Mouse (Mus musculus): ENCODE data around the gene Tns1. TPM values are rescaled to one million over a fixed set of nuclear protein-coding genes. Genes with fewer than 3 reads are reported as not detected.
A peak's percentile ranks its signal among the peaks of the same experiment; 100 is the strongest.

Gene Tns1
- polyA plus RNA-seq, 1 experiment, result not detected

DNA sequence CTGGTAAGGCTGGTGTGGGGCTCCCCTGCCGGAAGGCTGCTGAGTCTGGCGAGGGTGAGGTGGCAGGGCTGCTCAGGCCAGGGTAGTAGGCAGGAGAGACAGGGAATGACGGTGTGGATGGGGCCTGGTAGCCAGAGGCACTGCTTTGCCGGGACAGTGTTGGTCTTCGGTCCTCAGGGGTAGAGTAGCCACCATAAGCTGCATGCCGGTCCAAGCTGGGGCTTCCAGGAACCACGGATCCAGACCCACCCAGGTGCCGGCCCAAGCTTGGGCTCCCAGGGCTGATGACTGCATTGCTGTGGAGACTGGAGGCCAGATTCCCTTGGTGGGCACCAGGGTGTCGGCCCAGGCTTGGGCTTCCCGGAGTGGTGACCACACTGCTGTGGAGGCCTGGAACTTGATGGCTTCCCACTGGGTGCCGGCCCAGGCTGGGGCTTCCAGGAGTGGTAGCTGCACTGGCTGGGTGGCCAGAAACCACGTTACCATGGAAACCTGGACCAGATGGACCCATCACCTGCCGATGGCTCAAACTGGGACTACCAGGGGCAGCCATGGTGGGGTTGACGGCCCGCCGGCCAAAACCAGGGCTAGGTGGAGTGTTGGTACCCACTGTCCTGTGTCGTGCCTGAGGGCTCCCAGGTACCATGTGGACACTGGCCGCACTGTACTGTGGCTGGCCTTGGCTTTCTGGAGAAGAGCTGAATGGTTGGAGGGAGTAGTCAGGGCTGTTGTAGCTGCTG is 199.2 kb downstream of the Tns1 start:
- WGBS, result 90% methylated on average over 18 of the region's 18 CpGs
- no peak overlapping the region for H3K4me3 ChIP-seq (ENCODE audit: insufficient read depth, low read depth, low read length)
- peaks cover 45% of the 10 kb centered on the region for H3K4me1 ChIP-seq (ENCODE audit: control insufficient read depth, insufficient read depth, low read length)
- H3K27ac ChIP-seq (ENCODE audit: insufficient read depth, low read depth, low read length), result peak overlapping the region; percentile 44
- no peak for TF ChIP-seq POLR2A (IDR thresholded peaks at IDR 0.05; ENCODE audit: insufficient read depth, low read depth, low read length)
- no peak for TF ChIP-seq CTCF (IDR thresholded peaks at IDR 0.05; ENCODE audit: insufficient read depth, low read depth, low read length)

DNA sequence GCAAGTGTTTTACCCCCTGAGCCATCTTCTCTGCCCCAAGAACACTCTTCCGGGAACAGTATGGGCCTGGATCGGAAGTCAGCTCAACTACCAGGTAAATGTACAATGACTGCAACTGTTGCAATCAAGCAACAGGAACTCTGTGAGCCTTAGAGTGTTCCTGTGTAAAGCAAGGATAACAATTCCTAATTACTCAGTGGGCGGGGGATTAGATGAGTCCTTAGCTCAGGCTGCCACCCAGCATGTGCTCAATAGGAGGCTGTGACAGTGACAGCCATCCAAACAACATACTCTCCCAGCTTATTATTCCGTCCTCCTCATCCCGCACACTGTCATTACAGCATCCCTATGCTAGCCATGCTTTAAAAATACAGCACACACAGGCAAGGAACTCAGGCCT is 200.0 kb downstream of the Tns1 start:
- Histone ChIP-seq H3K27ac (ENCODE audit: insufficient read depth, low read depth, low read length) (peak overlapping the region; percentile 44), H3K4me3 (ENCODE audit: insufficient read depth, low read depth, low read length) (no peak overlapping the region)
- WGBS, result 36% methylated on average over 5 of the region's 5 CpGs

DNA sequence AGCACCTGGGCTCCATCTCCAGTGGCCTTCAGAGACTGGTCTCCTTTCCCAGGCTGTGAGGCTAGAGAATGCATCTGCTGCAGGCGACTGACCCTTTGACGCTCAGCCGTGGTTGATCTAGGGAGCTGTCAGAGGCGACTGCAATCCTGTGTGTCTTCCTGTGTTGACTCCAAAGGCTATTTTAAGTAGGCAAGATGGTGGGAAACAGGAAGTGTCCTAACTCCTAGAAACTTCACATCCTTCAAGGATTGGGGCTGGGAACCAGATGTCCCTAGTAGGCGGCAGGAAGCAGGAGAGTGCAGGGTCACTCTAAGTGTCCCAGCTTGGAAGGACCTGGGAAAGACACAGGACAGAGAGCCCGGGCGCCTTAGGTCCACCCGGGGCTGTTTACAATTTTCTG is 201.1 kb downstream of the Tns1 start:
- TF ChIP-seq CTCF (IDR thresholded peaks at IDR 0.05; ENCODE audit: insufficient read depth, low read depth, low read length) (no peak), POLR2A (IDR thresholded peaks at IDR 0.05; ENCODE audit: insufficient read depth, low read depth, low read length) (no peak)
- WGBS, result 87% methylated on average over 8 of the region's 8 CpGs

More for the DNA sequence above, 200.0 kb downstream of the Tns1 start:
- peaks cover 45% of the 10 kb centered on the region for H3K4me1 ChIP-seq (ENCODE audit: control insufficient read depth, insufficient read depth, low read length)
- TF ChIP-seq POLR2A (IDR thresholded peaks at IDR 0.05; ENCODE audit: insufficient read depth, low read depth, low read length) (no peak), CTCF (IDR thresholded peaks at IDR 0.05; ENCODE audit: insufficient read depth, low read depth, low read length) (no peak)

DNA sequence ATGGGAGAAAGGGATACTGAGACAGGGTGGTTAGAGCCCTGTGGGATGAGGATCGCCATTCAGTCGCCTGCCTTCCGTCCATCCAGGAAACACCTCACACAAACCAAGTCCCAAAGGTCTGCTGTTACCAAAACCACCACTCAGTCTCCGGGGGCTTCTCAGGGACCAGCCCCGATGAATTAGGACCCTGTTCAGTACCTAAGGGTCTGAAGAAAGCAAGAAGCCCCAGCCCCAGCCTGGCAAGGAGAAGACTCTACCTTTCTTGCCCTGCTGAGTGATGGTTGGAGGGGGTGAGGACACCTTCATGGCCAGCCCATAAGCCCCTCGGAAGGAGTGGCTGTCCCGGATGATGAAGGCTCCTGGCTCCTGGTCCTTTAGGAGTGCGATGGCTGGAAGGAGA is 203.5 kb downstream of the Tns1 start:
- TF ChIP-seq CTCF (IDR thresholded peaks at IDR 0.05; ENCODE audit: insufficient read depth, low read depth, low read length) (no peak), POLR2A (IDR thresholded peaks at IDR 0.05; ENCODE audit: insufficient read depth, low read depth, low read length) (no peak)
- Histone ChIP-seq H3K4me1 (ENCODE audit: control insufficient read depth, insufficient read depth, low read length) (peaks cover 33% of the 10 kb centered on the region), H3K27ac (ENCODE audit: insufficient read depth, low read depth, low read length) (no peak overlapping the region), H3K4me3 (ENCODE audit: insufficient read depth, low read depth, low read length) (no peak overlapping the region)
- WGBS, result 96% methylated on average over 8 of the region's 8 CpGs

More for the DNA sequence above, 201.1 kb downstream of the Tns1 start:
- Histone ChIP-seq H3K4me3 (ENCODE audit: insufficient read depth, low read depth, low read length) (no peak overlapping the region), H3K4me1 (ENCODE audit: control insufficient read depth, insufficient read depth, low read length) (peaks cover 39% of the 10 kb centered on the region), H3K27ac (ENCODE audit: insufficient read depth, low read depth, low read length) (no peak overlapping the region)

DNA sequence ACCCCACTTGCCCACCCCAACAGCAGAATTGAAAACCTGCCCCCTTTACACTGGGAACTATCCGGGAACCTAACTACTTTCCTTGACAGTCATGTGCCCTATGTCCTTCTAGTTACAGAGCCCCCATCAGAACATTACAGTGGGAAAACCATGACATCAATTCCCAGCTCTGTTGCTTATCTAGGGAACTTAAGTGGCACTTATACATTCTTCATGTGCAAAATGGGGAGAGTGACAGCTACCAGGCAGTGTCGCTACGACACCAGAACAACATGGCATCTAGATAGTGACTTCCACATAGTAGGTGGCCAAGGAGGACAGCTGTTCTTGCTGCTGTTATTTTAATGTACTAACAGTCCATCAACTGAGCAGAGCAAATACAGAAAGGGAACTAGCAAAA is 204.3 kb downstream of the Tns1 start:
- peaks cover 34% of the 10 kb centered on the region for H3K4me1 ChIP-seq (ENCODE audit: control insufficient read depth, insufficient read depth, low read length)
- 97% methylated on average over 3 of the region's 3 CpGs for WGBS
- H3K27ac ChIP-seq (ENCODE audit: insufficient read depth, low read depth, low read length), result no peak overlapping the region
- no peak for TF ChIP-seq CTCF (IDR thresholded peaks at IDR 0.05; ENCODE audit: insufficient read depth, low read depth, low read length)
- no peak for TF ChIP-seq POLR2A (IDR thresholded peaks at IDR 0.05; ENCODE audit: insufficient read depth, low read depth, low read length)
- H3K4me3 ChIP-seq (ENCODE audit: insufficient read depth, low read depth, low read length), result no peak overlapping the region

DNA sequence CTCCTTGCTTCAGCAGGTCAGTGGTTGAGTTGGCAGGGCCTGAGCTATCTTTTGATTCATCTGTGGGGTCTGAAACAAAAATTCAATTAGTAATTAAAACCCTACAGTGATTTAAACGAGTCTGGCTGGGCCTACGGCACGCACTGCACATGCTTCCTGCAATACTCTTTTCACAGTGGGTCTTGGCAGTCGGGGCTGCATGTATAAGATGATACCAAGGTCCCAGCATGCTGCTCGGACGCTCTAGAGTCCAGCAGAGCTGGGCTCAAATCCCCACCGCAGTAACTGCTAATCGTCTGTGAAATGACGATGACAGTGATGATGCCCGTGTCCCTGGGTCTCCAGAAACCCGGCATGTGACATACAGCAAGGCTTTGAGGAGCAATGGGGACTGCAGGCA is 206.2 kb downstream of the Tns1 start:
- TF ChIP-seq POLR2A (IDR thresholded peaks at IDR 0.05; ENCODE audit: insufficient read depth, low read depth, low read length) (no peak), CTCF (IDR thresholded peaks at IDR 0.05; ENCODE audit: insufficient read depth, low read depth, low read length) (no peak)
- H3K4me3 ChIP-seq (ENCODE audit: insufficient read depth, low read depth, low read length), result no peak overlapping the region
- 77% methylated on average over 11 of the region's 11 CpGs for WGBS
- H3K27ac ChIP-seq (ENCODE audit: insufficient read depth, low read depth, low read length), result no peak overlapping the region
- peaks cover 38% of the 10 kb centered on the region for H3K4me1 ChIP-seq (ENCODE audit: control insufficient read depth, insufficient read depth, low read length)

DNA sequence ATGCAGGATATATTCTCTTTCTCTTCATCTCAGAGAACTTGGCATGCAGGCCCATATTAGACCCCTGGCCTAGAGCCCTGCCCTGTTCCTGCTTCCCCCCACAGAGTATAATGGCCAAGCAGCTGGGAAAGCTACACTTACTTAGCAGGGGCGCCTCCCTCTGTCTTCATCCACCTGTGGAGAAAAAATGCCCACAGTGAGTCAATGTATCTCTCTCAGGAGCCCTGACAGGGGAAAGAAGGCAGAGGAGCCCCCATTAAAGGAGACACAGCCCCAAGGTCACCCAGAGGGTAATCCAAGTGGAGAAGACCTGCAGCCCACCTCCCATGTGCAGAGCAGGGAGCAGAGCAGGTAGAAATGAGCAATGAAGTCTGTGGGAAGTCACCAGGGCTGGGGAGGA is 208.0 kb downstream of the Tns1 start:
- no peak for TF ChIP-seq CTCF (IDR thresholded peaks at IDR 0.05; ENCODE audit: insufficient read depth, low read depth, low read length)
- no peak for TF ChIP-seq POLR2A (IDR thresholded peaks at IDR 0.05; ENCODE audit: insufficient read depth, low read depth, low read length)
- H3K27ac ChIP-seq (ENCODE audit: insufficient read depth, low read depth, low read length), result no peak overlapping the region
- 100% methylated on average over 1 of the region's 1 CpGs for WGBS
- H3K4me1 ChIP-seq (ENCODE audit: control insufficient read depth, insufficient read depth, low read length), result peaks cover 41% of the 10 kb centered on the region
- no peak overlapping the region for H3K4me3 ChIP-seq (ENCODE audit: insufficient read depth, low read depth, low read length)

DNA sequence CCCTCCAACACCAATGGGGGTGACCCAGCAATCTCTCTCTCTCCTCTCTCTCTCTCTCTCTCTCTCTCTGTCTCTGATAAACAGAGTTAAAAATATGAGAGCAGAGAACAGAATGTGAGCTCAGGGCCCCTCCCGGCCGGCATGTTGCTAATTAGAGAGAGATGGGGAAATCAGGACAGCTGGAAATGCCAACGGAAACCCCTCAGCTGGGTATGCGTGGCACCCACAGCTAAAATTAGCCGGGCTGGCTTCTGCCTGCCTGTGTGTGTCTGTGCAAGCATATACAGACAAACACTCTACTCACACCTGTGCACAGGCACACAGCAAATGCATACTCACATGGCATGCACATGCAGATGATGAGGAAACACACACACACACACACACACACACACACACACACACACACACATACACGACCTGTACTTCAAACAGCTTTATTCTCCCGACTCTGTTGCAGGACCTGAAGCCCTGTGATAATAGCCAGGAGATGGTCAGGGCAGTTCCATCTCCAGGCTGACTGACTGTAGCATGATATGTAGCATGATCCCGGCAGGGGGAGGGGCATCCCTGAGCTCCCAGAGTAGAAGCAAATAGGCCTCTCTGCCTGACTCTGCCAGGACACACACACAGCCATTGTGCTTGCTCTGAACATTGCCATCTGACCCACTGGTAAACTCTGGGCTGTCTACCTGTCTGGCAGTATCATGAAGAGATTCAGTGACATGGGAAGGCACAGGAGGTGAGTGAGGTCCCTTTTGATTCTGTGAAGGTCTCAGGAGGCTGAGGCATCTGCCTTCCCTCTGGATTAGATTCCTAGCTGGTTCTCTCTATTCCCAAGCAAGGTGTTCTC is 208.8 kb downstream of the Tns1 start:
- 20% methylated on average over 8 of the region's 8 CpGs for WGBS
- no peak for TF ChIP-seq CTCF (IDR thresholded peaks at IDR 0.05; ENCODE audit: insufficient read depth, low read depth, low read length)

DNA sequence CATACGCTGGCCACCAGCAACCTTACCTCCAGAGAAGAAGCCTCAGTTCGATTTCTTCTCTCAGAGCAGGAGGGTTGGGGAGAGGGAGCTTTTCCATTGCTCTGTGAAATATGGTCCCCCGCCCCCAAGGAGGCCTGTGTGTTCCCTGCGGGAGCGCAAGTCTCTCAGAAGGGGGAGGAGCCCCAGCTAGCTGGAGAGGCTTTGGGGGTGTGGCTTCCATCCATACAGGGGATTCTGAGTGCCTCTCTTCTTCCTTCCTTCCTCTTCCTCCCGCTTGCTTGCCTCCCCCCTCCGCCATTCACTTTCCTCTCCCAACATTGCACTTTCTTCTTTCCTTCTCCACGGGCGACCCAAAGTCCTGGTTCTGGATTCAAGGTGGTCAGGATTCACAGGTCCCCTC is 210.2 kb downstream of the Tns1 start:
- Histone ChIP-seq H3K4me1 (ENCODE audit: control insufficient read depth, insufficient read depth, low read length) (peaks cover 46% of the 10 kb centered on the region), H3K27ac (ENCODE audit: insufficient read depth, low read depth, low read length) (no peak overlapping the region), H3K4me3 (ENCODE audit: insufficient read depth, low read depth, low read length) (no peak overlapping the region)
- TF ChIP-seq CTCF (IDR thresholded peaks at IDR 0.05; ENCODE audit: insufficient read depth, low read depth, low read length) (no peak), POLR2A (IDR thresholded peaks at IDR 0.05; ENCODE audit: insufficient read depth, low read depth, low read length) (no peak)
- 46% methylated on average over 9 of the region's 9 CpGs for WGBS

More for the DNA sequence above, 208.8 kb downstream of the Tns1 start:
- peak overlapping the region; percentile 73 for H3K27ac ChIP-seq (ENCODE audit: insufficient read depth, low read depth, low read length)
- no peak overlapping the region for H3K4me3 ChIP-seq (ENCODE audit: insufficient read depth, low read depth, low read length)
- H3K4me1 ChIP-seq (ENCODE audit: control insufficient read depth, insufficient read depth, low read length), result peaks cover 46% of the 10 kb centered on the region
